Mouse (Mus musculus) olfactory bulb, adult 2 months (tissue): ENCODE results near the gene Fyn.

Source experiments
- CTCF ChIP-seq: fragments of 200-500 bp; IDR thresholded peaks from 2 replicates; pipeline ENCODE4 v1.5.1; 2012; ENCODE audit warnings: low read depth, mild to moderate bottlenecking, low read length, moderate library complexity; ENCODE audit not compliant: insufficient read depth
- POLR2A ChIP-seq: fragments of 200-500 bp; IDR thresholded peaks from 2 replicates; pipeline ENCODE4 v1.6.1; 2012; ENCODE audit warnings: mild to moderate bottlenecking, low read depth, low read length, moderate library complexity; ENCODE audit not compliant: insufficient read depth

DNA sequence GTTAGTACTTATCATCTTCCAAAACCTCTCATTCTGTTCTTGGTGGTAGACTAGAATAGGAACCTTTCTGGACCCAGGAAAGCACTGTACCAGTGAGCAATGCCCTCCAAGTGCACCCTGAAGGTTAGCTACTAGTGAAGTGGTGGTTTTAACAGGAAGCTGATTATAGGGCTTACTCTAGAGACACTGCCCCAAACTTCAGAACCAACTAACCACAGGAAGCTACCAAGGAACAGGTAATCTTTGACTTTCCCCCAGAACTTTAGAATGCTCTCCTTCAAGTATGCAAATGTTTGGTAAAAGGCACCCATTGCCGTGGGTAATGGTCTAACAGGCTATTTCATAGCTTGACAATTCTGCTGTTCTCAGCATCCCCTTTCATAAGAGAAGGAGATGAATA, 231.5 kb downstream of the Fyn start:
- no peak for TF ChIP-seq CTCF
- TF ChIP-seq POLR2A = no peak
